Mouse (Mus musculus) hematopoietic stem cell, adult 5-6 weeks (primary cell): Measurements from ENCODE around the gene Tdpoz3. TPM values are rescaled to one million over a fixed set of nuclear protein-coding genes. Genes with fewer than 3 reads are reported as not detected.
"Not testable (repeated sequence)": the region's sequence is repeated elsewhere in the genome, so short reads cannot be mapped to it uniquely, and the experiment has no call there.

Experiments used
- ATAC-seq, 2 experiments: fragments of 125-278 bp in 1 of 2; replicated peaks in 1 of 2; 2 replicates each; pipeline ENCODE4 v1.8.0; 2016 to 2017; ENCODE audit warnings: inconsistent platforms in 2 of 2, mild to moderate bottlenecking in 2 of 2, moderate number of reproducible peaks in 2 of 2, low read depth in 1 of 2, moderate TSS enrichment in 1 of 2; ENCODE audit not compliant: low FRiP score in 2 of 2, poor library complexity in 2 of 2, severe bottlenecking in 2 of 2, insufficient read depth in 1 of 2, low TSS enrichment in 1 of 2
- total RNA-seq: library from RNA; stranded (forward); fragments of 172-1452, 232-1000 nt; gene quantifications from 2 replicates; pipeline ENCODE4 v1.2.3, GENCODE M21; 2017

The Tdpoz3 gene
- not detected in 2 replicates for total RNA-seq

- ATAC-seq = not testable (repeated sequence)
These were observed at the start of gene Tdpoz3 for GRCm38 (mm10) chr3:93825720-93826119. Gene Tdpoz3, plus strand, starts transcription at chr3:93826020.

DNA sequence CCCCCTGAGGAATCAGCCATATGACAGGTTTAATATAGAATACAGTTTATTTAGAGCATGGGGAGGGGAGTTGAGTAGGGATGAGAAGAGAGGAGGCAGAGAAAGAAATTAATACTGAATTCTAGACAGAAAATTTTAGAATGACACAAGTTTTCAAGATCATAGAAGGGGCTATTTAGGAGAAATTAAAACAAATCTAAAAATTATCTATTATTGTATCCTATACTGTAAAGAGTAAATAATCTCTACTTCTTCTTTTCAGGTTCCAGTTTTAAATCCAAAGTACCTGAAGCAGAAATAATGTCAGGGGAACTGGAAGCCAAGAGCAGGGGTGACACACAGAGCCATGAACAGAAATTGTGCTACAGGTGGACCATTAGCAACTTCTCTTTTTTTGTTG is 29.7 kb upstream of the Tdpoz3 start, which contains the start of gene Tdpoz4:
TSS of gene Tdpoz4 (plus strand) at position 301 of the 400 bp plus-strand sequence.
- ATAC-seq = not testable (repeated sequence)

DNA sequence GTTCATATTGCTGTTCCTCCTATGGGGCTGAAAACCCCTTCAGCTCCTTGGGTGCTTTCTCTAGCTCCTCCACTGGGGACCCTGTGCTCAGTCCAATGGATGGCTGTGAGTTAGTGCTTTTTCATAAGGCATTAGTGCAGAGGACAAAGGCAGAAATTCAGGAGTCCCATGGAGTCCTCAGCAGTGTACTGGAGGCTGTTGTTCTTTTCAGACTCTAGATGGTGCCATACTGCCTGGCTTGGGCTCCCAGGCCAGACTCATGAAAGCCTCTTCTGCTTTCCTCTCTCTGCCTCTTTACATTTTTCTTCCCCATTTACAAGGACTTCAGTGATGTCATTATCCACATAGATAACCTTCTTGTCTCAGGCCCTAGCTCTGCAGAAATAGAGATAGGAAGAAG is 12.5 kb upstream of the Tdpoz3 start:
- not testable (repeated sequence) for ATAC-seq

- ATAC-seq = not testable (repeated sequence)
These were observed 33.1 kb downstream of the Tdpoz3 start for GRCm38 (mm10) chr3:93858957-93859356.

GRCm38 (mm10) chr3:93870635-93871034 is 44.8 kb downstream of the Tdpoz3 start:
- not testable (repeated sequence) for ATAC-seq

Other genes starting within 250 kb of the Tdpoz3 start
- not detected in 2 replicates for gene Tdpoz2, start 173.3 kb upstream of the Tdpoz3 start, total RNA-seq
- gene Tdpoz1, start 149.7 kb upstream of the Tdpoz3 start, total RNA-seq = not detected in 2 replicates
- not detected in 2 replicates for gene Gm37596, start 132.9 kb upstream of the Tdpoz3 start, total RNA-seq
- gene Gm5773, start 53.0 kb upstream of the Tdpoz3 start, total RNA-seq = not detected in 2 replicates
- gene Tdpoz4, start 29.6 kb upstream of the Tdpoz3 start, total RNA-seq = not detected in 2 replicates
- gene Gm9117, start 117.5 kb downstream of the Tdpoz3 start, total RNA-seq = not detected in 2 replicates
- gene Tdpoz5, start 135.3 kb downstream of the Tdpoz3 start, total RNA-seq = not detected in 2 replicates
- gene Gm9125, start 228.9 kb downstream of the Tdpoz3 start, total RNA-seq = not detected in 2 replicates
- not detected in 2 replicates for gene Gm10697, start 246.6 kb downstream of the Tdpoz3 start, total RNA-seq